Mouse (Mus musculus) neutrophil, adult 59 days (primary cell): Measurements from ENCODE around the gene Hist1h2bj. TPM values are rescaled to one million over a fixed set of nuclear protein-coding genes. Genes with fewer than 3 reads are reported as not detected.

ENCODE experiments used
- total RNA-seq, 2 experiments: library from RNA; stranded (reverse); gene quantifications; 1 replicate in 1 of 2; 2 replicates in 1 of 2; pipeline ENCODE4 v1.2.4; 2023

Hist1h2bj gene
- 1,000 to 10,000 TPM in 1 of 2 experiments, 100 to 1,000 TPM in 1; 957 to 1,065 TPM for total RNA-seq

DNA sequence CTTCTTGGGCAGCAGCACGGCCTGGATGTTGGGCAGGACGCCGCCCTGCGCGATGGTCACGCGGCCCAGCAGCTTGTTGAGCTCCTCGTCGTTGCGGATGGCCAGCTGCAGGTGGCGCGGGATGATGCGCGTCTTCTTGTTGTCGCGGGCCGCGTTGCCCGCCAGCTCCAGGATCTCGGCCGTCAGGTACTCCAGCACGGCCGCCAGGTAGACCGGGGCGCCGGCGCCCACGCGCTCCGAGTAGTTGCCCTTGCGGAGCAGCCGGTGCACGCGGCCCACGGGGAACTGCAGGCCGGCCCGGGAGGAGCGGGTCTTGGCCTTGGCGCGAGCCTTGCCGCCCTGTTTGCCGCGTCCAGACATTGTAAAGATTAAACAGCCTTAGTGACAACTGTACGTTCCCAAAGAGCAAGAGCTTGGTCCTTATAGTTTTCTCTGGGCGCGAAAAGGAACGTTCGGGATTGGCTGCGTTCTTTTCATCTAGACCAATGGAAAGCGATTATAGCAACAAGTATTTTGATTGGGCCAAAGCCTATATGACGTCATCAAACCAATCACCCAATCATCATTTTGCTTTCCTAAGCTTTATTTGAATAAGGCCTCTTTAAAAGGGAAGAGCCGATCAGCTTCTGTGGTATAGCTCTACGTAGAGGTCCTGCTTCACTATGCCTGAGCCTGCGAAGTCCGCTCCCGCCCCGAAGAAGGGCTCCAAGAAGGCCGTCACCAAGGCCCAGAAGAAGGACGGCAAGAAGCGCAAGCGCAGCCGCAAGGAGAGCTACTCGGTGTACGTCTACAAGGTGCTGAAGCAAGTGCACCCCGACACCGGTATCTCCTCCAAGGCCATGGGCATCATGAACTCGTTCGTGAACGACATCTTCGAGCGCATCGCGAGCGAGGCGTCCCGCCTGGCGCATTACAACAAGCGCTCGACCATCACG, at the start of gene Hist1h2bj, which contains the start of gene Hist1h2ag:
Gene Hist1h2bj (plus strand): TSS at position 647 of the 935 bp plus-strand sequence.
Gene Hist1h2ag (minus strand): TSS at position 377 of the 935 bp plus-strand sequence.

DNA sequence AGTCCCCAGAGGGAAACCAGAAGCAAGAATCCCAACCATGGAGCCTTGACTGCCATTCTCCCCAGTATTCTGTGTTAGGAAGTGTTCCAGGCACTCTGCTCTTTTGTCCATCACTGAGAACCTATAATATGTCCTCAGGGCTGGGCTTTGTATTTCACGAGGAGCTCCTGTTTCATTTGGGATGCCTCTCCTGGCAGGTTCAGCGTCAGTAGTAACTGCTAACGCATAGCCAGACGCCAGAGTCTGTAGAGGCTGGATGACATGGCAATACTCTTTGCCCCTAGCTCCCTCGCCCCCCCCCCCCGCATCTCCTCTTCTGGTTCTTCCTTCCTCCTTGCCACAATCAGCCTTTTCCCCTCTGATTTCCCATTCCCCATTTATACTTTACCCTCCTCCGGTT, 33.4 kb upstream of the Hist1h2bj start, which contains the start of gene Prss16:
Gene Prss16 (minus strand): TSS at position 101 of the 400 bp plus-strand sequence.

DNA sequence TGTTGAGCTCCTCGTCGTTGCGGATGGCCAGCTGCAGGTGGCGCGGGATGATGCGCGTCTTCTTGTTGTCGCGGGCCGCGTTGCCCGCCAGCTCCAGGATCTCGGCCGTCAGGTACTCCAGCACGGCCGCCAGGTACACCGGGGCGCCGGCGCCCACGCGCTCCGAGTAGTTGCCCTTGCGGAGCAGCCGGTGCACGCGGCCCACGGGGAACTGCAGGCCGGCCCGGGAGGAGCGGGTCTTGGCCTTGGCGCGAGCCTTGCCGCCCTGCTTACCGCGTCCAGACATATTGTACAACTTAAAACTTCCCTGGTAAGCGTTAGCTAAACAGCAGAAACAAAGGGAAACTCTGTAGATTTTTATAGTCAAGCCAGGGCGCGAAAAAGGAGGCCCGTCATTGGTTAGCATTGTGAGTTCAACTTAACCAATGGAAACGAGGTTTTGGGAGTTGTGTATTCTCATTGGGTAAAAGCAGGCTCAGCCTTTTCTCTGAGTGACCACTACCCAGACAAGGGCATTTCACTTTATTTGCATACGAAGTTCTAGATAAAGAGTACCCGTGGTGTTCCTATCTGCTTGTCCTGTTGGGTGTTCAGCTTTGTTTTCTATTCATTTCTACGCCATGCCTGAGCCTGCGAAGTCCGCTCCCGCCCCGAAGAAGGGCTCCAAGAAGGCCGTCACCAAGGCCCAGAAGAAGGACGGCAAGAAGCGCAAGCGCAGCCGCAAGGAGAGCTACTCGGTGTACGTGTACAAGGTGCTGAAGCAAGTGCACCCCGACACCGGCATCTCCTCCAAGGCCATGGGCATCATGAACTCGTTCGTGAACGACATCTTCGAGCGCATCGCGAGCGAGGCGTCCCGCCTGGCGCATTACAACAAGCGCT, 7.5 kb upstream of the Hist1h2bj start, which contains the start of the genes Hist1h2ah and Hist1h2bk:
Gene Hist1h2ah (minus strand): TSS at position 302 of the 882 bp plus-strand sequence.
Gene Hist1h2bk (plus strand): TSS at position 604 of the 882 bp plus-strand sequence.

DNA sequence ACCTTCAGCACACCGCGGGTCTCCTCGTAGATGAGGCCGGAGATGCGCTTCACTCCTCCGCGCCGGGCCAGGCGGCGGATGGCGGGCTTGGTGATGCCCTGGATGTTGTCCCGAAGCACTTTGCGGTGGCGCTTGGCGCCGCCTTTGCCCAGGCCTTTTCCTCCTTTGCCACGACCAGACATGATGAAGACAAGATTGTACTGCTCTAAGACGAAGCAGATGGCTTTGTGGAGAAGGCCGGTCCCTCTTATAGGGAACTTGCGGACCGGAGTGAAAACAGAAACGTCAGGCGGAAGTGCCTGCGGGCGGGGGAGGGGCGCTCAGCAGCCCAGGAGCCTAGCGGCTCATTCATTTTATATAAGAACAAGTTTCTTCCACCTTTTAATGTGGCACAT, 1.9 kb upstream of the Hist1h2bj start, which contains the start of gene Hist1h4i:
Gene Hist1h4i (minus strand): TSS at position 221 of the 395 bp plus-strand sequence.

DNA sequence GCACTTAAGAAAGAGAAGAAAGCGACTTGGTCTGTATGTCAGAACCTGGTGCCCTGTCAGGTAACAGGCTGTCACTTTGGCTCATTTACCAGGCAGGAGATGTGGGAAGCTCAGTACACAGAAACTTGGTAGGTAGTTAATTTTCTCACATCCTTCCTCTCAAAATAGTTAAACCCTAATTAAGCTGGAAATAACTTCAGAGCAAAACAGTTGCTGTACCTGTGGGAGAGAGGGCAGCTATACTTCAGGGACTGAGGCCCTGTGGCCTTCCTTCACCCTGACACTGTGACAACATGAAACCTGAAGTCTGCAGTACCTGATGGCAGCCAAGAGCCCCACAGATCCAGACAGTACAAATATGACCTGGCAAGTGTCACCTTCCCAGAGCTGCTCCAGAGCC, 41.1 kb downstream of the Hist1h2bj start, which contains the start of gene Vmn1r188:
Gene Vmn1r188 (plus strand): TSS at position 301 of the 400 bp plus-strand sequence.

Other genes with a start within 250 kb of the Hist1h2bj start
- gene Hist1h2bq, start 233.0 kb upstream of the Hist1h2bj start, total RNA-seq: 1,000 to 10,000 TPM; 1,192 to 1,249 TPM
- 1,000 to 10,000 TPM; 2,019 to 2,366 TPM for gene Hist1h2ao, start 232.7 kb upstream of the Hist1h2bj start, total RNA-seq
- gene Hist1h4m, start 231.5 kb upstream of the Hist1h2bj start, total RNA-seq: 1,000 to 10,000 TPM; 1,248 to 1,288 TPM
- 100 to 1,000 TPM; 891 to 923 TPM for gene Hist1h4n, start 211.0 kb upstream of the Hist1h2bj start, total RNA-seq
- 100 to 1,000 TPM; 561 to 647 TPM for gene Hist1h2ap, start 209.7 kb upstream of the Hist1h2bj start, total RNA-seq
- 1,000 to 10,000 TPM; 1,178 to 1,241 TPM for gene Hist1h2br, start 209.5 kb upstream of the Hist1h2bj start, total RNA-seq
- gene Zfp184, start 98.1 kb upstream of the Hist1h2bj start, total RNA-seq: under 1 TPM; 0.69 to 0.84 TPM
- gene Pom121l2, start 62.0 kb upstream of the Hist1h2bj start, total RNA-seq: not detected
- 1 to 10 TPM; 2.3 to 2.7 TPM for gene Prss16, start 33.5 kb upstream of the Hist1h2bj start, total RNA-seq
- 100 to 1,000 TPM; 377 to 380 TPM for gene Hist1h2ah, start 7.6 kb upstream of the Hist1h2bj start, total RNA-seq
- gene Hist1h2bk, start 7.3 kb upstream of the Hist1h2bj start, total RNA-seq: 1,000 to 10,000 TPM; 1,315 to 1,407 TPM
- 100 to 1,000 TPM; 483 to 504 TPM for gene Hist1h4i, start 1.9 kb upstream of the Hist1h2bj start, total RNA-seq
- gene Hist1h2ag, start 270 bp upstream of the Hist1h2bj start, total RNA-seq: 1,000 to 10,000 TPM in 1 of 2 experiments, 100 to 1,000 TPM in 1; 911 to 1,015 TPM
- gene Vmn1r188, start 41.2 kb downstream of the Hist1h2bj start, total RNA-seq: not detected
- gene Vmn1r189, start 62.6 kb downstream of the Hist1h2bj start, total RNA-seq: not detected
- gene Vmn1r191, start 140.8 kb downstream of the Hist1h2bj start, total RNA-seq: not detected
- not detected for gene Vmn1r192, start 147.9 kb downstream of the Hist1h2bj start, total RNA-seq
- not detected for gene Vmn1r193, start 179.9 kb downstream of the Hist1h2bj start, total RNA-seq
- gene Vmn1r194, start 201.0 kb downstream of the Hist1h2bj start, total RNA-seq: not detected
- gene Vmn1r195, start 227.3 kb downstream of the Hist1h2bj start, total RNA-seq: not detected
- not detected for gene Vmn1r196, start 246.7 kb downstream of the Hist1h2bj start, total RNA-seq